Mouse (Mus musculus) heart, embryonic 15.5 days (tissue): ENCODE measurements around the gene Havcr2. TPM values are rescaled to one million over a fixed set of nuclear protein-coding genes. Genes with fewer than 3 reads are reported as not detected.

ENCODE experiments used
- ATAC-seq: fragments of 200-750 bp; cut with Nextera tagmentation; replicated peaks from 2 replicates; pipeline ENCODE4 v1.8.0; 2017; ENCODE audit warnings: low read depth, moderate TSS enrichment; ENCODE audit not compliant: insufficient number of reproducible peaks, insufficient read depth, low FRiP score
- H3K27ac ChIP-seq: fragments of 300-500 bp; sonication (generic); 2 replicates; pipeline ENCODE4 v1.5.1; 2015; ENCODE audit warnings: mild to moderate bottlenecking, inconsistent platforms
- H3K27me3 ChIP-seq: fragments of 300-500 bp; sonication (generic); 2 replicates; pipeline ENCODE4 v1.6.1; 2015; ENCODE audit warnings: inconsistent platforms
- H3K36me3 ChIP-seq: fragments of 300-500 bp; sonication (generic); 2 replicates; pipeline ENCODE4 v1.6.1; 2015; ENCODE audit warnings: mild to moderate bottlenecking, inconsistent platforms
- H3K4me1 ChIP-seq: fragments of 300-500 bp; sonication (generic); replicated peaks from 2 replicates; pipeline ENCODE4 v1.6.1; 2015; ENCODE audit warnings: inconsistent platforms
- H3K4me2 ChIP-seq: fragments of 300-500 bp; sonication (generic); 2 replicates; pipeline ENCODE4 v1.6.1; 2015; ENCODE audit warnings: inconsistent platforms, mild to moderate bottlenecking, moderate library complexity
- H3K4me3 ChIP-seq: fragments of 300-500 bp; sonication (generic); 2 replicates; pipeline ENCODE4 v1.5.1; 2015; ENCODE audit warnings: mild to moderate bottlenecking, inconsistent platforms
- H3K9ac ChIP-seq: fragments of 300-500 bp; sonication (generic); 2 replicates; pipeline ENCODE4 v1.6.1; 2015; ENCODE audit warnings: mild to moderate bottlenecking, inconsistent platforms
- H3K9me3 ChIP-seq: fragments of 300-500 bp; sonication (generic); replicated peaks from 2 replicates; pipeline ENCODE4 v1.6.1; 2016; ENCODE audit warnings: inconsistent platforms
- WGBS: fragments of 180-500 bp; shearing (Covaris S2); methylation state at CpG from one replicate; pipeline ENCODE4 v1.1.7; 2015; ENCODE audit warnings: mixed read lengths; 5-methylcytosine and 5-hydroxymethylcytosine counted together
- polyA plus RNA-seq: library from polyadenylated mRNA; unstranded; fragments of >200 nt; fragmentation: Nextera tagmentation; extraction: Ambion mirVana; gene quantifications from 2 replicates; pipeline ENCODE4 v1.2.1, GENCODE M21; 2015

Gene Havcr2
- polyA plus RNA-seq, 1 experiment from 2014 or later: 0.06 TPM

DNA sequence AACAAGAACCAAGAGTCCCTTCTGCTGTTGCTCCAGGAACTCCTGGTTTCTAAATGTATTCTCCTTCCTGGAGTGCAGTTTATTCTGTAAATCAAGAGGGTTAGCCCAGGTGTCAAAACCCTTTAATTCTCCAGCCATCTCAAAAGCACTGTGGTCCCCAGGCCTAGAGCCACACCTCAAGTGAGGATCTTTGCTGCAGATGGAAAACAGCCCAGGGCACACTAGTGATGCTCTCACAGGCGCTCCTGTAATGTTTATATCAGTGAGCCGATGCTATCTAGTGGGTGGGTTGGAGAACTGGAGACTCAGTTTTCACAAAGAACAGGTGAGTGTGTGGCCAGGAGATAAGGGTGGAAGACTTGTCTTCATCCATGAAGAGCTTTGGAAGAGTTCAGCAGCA, 69.2 kb downstream of the Havcr2 start, which contains the start of gene Gm12169:
Gene Gm12169, plus strand, starts transcription at position 301 of the 400 bp plus-strand sequence.
- H3K4me3 ChIP-seq: no peak within 1 kb of the TSS
- no peaks in the 10 kb centered on the region for H3K9me3 ChIP-seq
- H3K4me2 ChIP-seq: no peak within 1 kb of the TSS
- 85% methylated on average over 2 of the region's 2 CpGs for WGBS
- H3K36me3 ChIP-seq: no peaks in the 10 kb centered on the region
- H3K9ac ChIP-seq: no peak within 1 kb of the TSS
- ATAC-seq: no peak
- H3K27ac ChIP-seq: no peak within 1 kb of the TSS
- no peaks in the 10 kb centered on the region for H3K4me1 ChIP-seq
- no peaks in the 10 kb centered on the region for H3K27me3 ChIP-seq

DNA sequence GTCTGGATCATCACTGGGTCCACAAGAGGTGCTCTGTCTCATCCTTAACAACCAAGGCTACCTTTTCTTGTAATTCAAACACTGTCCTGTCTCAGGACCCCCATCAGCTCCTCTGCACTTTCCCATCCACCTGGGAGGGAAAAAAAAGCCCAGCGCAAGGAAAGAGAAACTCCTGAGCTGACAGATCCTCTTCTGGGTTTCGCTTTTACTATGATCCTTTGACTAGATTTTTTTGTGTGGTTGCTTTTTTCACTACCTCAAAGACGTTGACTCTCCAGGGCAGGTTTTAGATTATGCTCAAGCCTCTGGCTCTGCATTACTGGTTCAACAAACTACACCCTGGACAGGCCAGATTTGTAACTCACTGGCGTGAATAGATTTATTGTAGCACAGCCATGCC, 75.4 kb downstream of the Havcr2 start:
- no peaks in the 10 kb centered on the region for H3K9me3 ChIP-seq
- WGBS: 79% methylated on average over 4 of the region's 4 CpGs

More for the DNA sequence above, 75.4 kb downstream of the Havcr2 start:
- Histone ChIP-seq H3K36me3 (no peaks in the 10 kb centered on the region), H3K27ac (no peak overlapping the region), H3K4me3 (no peak overlapping the region), H3K9ac (no peak overlapping the region), H3K4me2 (no peak overlapping the region), H3K4me1 (no peaks in the 10 kb centered on the region), H3K27me3 (no peaks in the 10 kb centered on the region)
- ATAC-seq: no peak

Other genes with a start within 250 kb of the Havcr2 start
- 0.06 TPM in 1 of 2 replicates, not detected in the other for gene Fndc9, start 219.4 kb upstream of the Havcr2 start, polyA plus RNA-seq
- 7.2 and 12.1 TPM in 2 replicates for gene Cyfip2, start 142.1 kb upstream of the Havcr2 start, polyA plus RNA-seq
- gene Itk, start 65.4 kb upstream of the Havcr2 start, polyA plus RNA-seq: 0.20 and 2.3 TPM in 2 replicates
- gene Fam71b, start 58.4 kb upstream of the Havcr2 start, polyA plus RNA-seq: not detected in 2 replicates
- 44.6 and 44.7 TPM in 2 replicates for gene Med7, start 18.0 kb upstream of the Havcr2 start, polyA plus RNA-seq
- not detected in 2 replicates for gene Gm12169, start 69.3 kb downstream of the Havcr2 start, polyA plus RNA-seq
- 0.06 and 0.33 TPM in 2 replicates for gene BC053393, start 116.6 kb downstream of the Havcr2 start, polyA plus RNA-seq
- gene Dppa1, start 174.3 kb downstream of the Havcr2 start, polyA plus RNA-seq: not detected in 2 replicates